Mouse (Mus musculus): ENCODE data around the gene Tomm70a. TPM values are rescaled to one million over a fixed set of nuclear protein-coding genes. Genes with fewer than 3 reads are reported as not detected.

Gene Tomm70a
- total and polyA plus RNA-seq, 2 experiments from 2014 or later, result 66.5 to 107 TPM

DNA sequence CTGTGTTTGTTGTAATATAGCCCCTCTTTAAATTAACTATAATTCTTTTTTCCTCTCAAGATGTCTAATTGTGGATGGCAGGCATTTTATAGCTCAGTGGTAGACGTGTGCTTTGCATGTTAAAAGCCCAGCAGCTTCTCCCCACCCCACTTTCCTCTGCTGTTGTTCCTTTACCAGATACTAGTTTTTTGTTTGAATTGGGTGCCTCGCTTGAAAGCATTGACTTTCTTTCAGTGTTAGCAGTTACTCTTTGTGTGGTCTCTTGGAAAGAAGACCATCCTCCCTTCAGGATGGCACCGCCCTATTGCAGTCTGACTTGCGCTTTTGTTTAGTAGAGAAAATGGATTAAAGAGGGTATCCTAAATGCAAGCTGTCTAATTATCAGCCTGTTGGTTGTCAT is 10.0 kb downstream of the Tomm70a start:
- ATAC-seq (ENCODE audit: low FRiP score) (no peak), DNase-seq (ENCODE audit: low spot score) (no peak)
- 51% methylated on average over 4 of the region's 4 CpGs for WGBS
- Histone ChIP-seq H3K27me3 (ENCODE audit: insufficient read depth, low read length) (no peaks in the 10 kb centered on the region), H3K4me3 (ENCODE audit: low read depth, low read length) (no peak overlapping the region), H3K4me1 (ENCODE audit: insufficient read depth, low read length) (0 out of 2 replicates have a peak, but pooled peaks cover 4% of the 10 kb centered on the region), H3K9me3 (ENCODE audit: low read length) (no peaks in the 10 kb centered on the region), H3K9ac (replicated peaks; ENCODE audit: low read length, poor library complexity, severe bottlenecking) (no peak overlapping the region), H3K27ac (ENCODE audit: low read depth, low read length) (no peak overlapping the region), H3K4me2 (ENCODE audit: low read depth, low read length, poor library complexity, severe bottlenecking) (no peak overlapping the region), H3K36me3 (ENCODE audit: insufficient read depth, low read length) (peaks cover 7% of the 10 kb centered on the region; the same call in 1 of the 2 replicates)
- no peak for TF ChIP-seq CTCF (IDR thresholded peaks at IDR 0.05)

DNA sequence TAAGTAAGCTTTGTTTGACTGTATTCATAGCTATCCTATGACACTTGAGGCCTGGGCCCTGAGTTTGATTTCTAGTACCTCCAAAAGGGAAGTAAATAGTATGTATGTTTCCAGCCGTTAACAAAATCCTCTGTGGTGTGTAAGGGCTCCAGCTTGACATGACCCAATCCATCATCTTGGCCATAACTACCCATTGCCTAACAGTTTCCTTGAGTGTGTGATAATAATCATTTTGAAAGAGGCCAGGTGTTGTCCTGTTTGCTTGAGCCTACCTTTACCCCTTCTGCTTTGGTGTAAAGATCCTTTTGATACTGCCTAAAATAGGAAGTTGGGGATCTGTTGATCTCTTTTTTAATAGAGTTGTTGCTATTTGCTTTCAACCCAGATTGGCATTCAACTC is 10.8 kb downstream of the Tomm70a start:
- TF ChIP-seq CTCF (IDR thresholded peaks at IDR 0.05), result no peak

GRCm38 (mm10) chr16:57133611-57134010 is 12.1 kb downstream of the Tomm70a start:
- no peak overlapping the region for H3K9ac ChIP-seq (replicated peaks; ENCODE audit: low read length, poor library complexity, severe bottlenecking)
- H3K9me3 ChIP-seq (ENCODE audit: low read length), result no peaks in the 10 kb centered on the region
- no peaks in the 10 kb centered on the region for H3K27me3 ChIP-seq (ENCODE audit: insufficient read depth, low read length)
- H3K27ac ChIP-seq (ENCODE audit: low read depth, low read length), result no peak overlapping the region
- no peak for TF ChIP-seq CTCF (IDR thresholded peaks at IDR 0.05)
- ATAC-seq (ENCODE audit: low FRiP score), result no peak
- no peak overlapping the region for H3K4me3 ChIP-seq (ENCODE audit: low read depth, low read length)
- no peak for DNase-seq (ENCODE audit: low spot score)
- 92% methylated on average over 6 of the region's 6 CpGs for WGBS
- 0 out of 2 replicates have a peak, but pooled peaks cover 4% of the 10 kb centered on the region for H3K4me1 ChIP-seq (ENCODE audit: insufficient read depth, low read length)
- no peak overlapping the region for H3K4me2 ChIP-seq (ENCODE audit: low read depth, low read length, poor library complexity, severe bottlenecking)
- H3K36me3 ChIP-seq (ENCODE audit: insufficient read depth, low read length), result peaks cover 11% of the 10 kb centered on the region

More for the DNA sequence above, 10.8 kb downstream of the Tomm70a start:
- Histone ChIP-seq H3K4me1 (ENCODE audit: insufficient read depth, low read length) (0 out of 2 replicates have a peak, but pooled peaks cover 4% of the 10 kb centered on the region), H3K36me3 (ENCODE audit: insufficient read depth, low read length) (peaks cover 7% of the 10 kb centered on the region; the same call in 1 of the 2 replicates), H3K9me3 (ENCODE audit: low read length) (no peaks in the 10 kb centered on the region), H3K27me3 (ENCODE audit: insufficient read depth, low read length) (no peaks in the 10 kb centered on the region), H3K27ac (ENCODE audit: low read depth, low read length) (no peak overlapping the region), H3K4me2 (ENCODE audit: low read depth, low read length, poor library complexity, severe bottlenecking) (no peak overlapping the region), H3K4me3 (ENCODE audit: low read depth, low read length) (no peak overlapping the region), H3K9ac (replicated peaks; ENCODE audit: low read length, poor library complexity, severe bottlenecking) (no peak overlapping the region)
- ATAC-seq (ENCODE audit: low FRiP score) (no peak), DNase-seq (ENCODE audit: low spot score) (no peak)
- 88% methylated on average over 1 of the region's 1 CpGs for WGBS

GRCm38 (mm10) chr16:57144741-57145140 is 23.2 kb downstream of the Tomm70a start:
- no peak overlapping the region for H3K4me3 ChIP-seq (ENCODE audit: low read depth, low read length)
- peaks cover 27% of the 10 kb centered on the region for H3K36me3 ChIP-seq (ENCODE audit: insufficient read depth, low read length)
- H3K9me3 ChIP-seq (ENCODE audit: low read length), result no peaks in the 10 kb centered on the region
- no peak for ATAC-seq (ENCODE audit: low FRiP score)
- no peak overlapping the region for H3K9ac ChIP-seq (replicated peaks; ENCODE audit: low read length, poor library complexity, severe bottlenecking)
- H3K27me3 ChIP-seq (ENCODE audit: insufficient read depth, low read length), result no peaks in the 10 kb centered on the region
- no peak for DNase-seq (ENCODE audit: low spot score)
- no peak overlapping the region for H3K4me2 ChIP-seq (ENCODE audit: low read depth, low read length, poor library complexity, severe bottlenecking)
- 95% methylated on average over 5 of the region's 5 CpGs for WGBS
- no peak for TF ChIP-seq CTCF (IDR thresholded peaks at IDR 0.05)
- no peak overlapping the region for H3K27ac ChIP-seq (ENCODE audit: low read depth, low read length)
- H3K4me1 ChIP-seq (ENCODE audit: insufficient read depth, low read length), result no peaks in the 10 kb centered on the region

- ATAC-seq (ENCODE audit: low FRiP score) (no peak), DNase-seq (ENCODE audit: low spot score) (no peak)
- H3K27me3 ChIP-seq (ENCODE audit: insufficient read depth, low read length), result no peaks in the 10 kb centered on the region
- no peak overlapping the region for H3K27ac ChIP-seq (ENCODE audit: low read depth, low read length)
- no peaks in the 10 kb centered on the region for H3K9me3 ChIP-seq (ENCODE audit: low read length)
- no peak overlapping the region for H3K4me3 ChIP-seq (ENCODE audit: low read depth, low read length)
- no peak overlapping the region for H3K4me2 ChIP-seq (ENCODE audit: low read depth, low read length, poor library complexity, severe bottlenecking)
- H3K36me3 ChIP-seq (ENCODE audit: insufficient read depth, low read length), result peaks cover 32% of the 10 kb centered on the region
- no peaks in the 10 kb centered on the region for H3K4me1 ChIP-seq (ENCODE audit: insufficient read depth, low read length)
- 96% methylated on average over 4 of the region's 4 CpGs for WGBS
- TF ChIP-seq CTCF (IDR thresholded peaks at IDR 0.05), result no peak
- H3K9ac ChIP-seq (replicated peaks; ENCODE audit: low read length, poor library complexity, severe bottlenecking), result no peak overlapping the region
These were observed 29.9 kb downstream of the Tomm70a start for GRCm38 (mm10) chr16:57151437-57151836.

DNA sequence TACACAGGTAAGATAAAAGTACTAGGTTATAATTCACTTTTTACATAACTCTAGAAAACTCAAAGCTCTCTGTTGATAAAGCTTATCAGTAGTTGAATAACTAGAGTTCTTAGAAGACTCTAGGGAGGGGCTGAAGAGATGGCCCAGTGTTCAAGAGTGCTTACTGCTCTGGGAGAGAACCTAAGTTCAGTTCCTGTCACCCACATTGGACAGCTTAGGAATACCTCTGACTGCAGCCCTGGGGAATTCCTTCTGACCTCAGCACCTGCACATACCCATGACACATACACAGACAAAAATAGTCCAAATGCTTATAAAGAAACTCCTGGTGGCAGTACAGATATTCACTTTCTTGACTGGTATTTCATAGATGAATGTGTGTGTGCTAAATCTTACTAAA is 34.4 kb downstream of the Tomm70a start:
- no peak for TF ChIP-seq CTCF (IDR thresholded peaks at IDR 0.05)
- Histone ChIP-seq H3K36me3 (ENCODE audit: insufficient read depth, low read length) (peaks cover 32% of the 10 kb centered on the region), H3K4me1 (ENCODE audit: insufficient read depth, low read length) (no peaks in the 10 kb centered on the region), H3K27me3 (ENCODE audit: insufficient read depth, low read length) (no peaks in the 10 kb centered on the region), H3K4me3 (ENCODE audit: low read depth, low read length) (no peak overlapping the region), H3K9me3 (ENCODE audit: low read length) (no peaks in the 10 kb centered on the region), H3K4me2 (ENCODE audit: low read depth, low read length, poor library complexity, severe bottlenecking) (no peak overlapping the region), H3K27ac (ENCODE audit: low read depth, low read length) (no peak overlapping the region), H3K9ac (replicated peaks; ENCODE audit: low read length, poor library complexity, severe bottlenecking) (no peak overlapping the region)
- DNase-seq (ENCODE audit: low spot score) (no peak), ATAC-seq (ENCODE audit: low FRiP score) (no peak)

Data from midbrain, postnatal 0 days (tissue).